Mouse (Mus musculus) spleen, adult 2 months (tissue): ENCODE results near the gene Hacl1. TPM values are rescaled to one million over a fixed set of nuclear protein-coding genes. Genes with fewer than 3 reads are reported as not detected.

Source experiments
- DNase-seq, 2 experiments: peaks; one replicate each; pipeline versions ENCODE4 v3.0.0 to v3.0.0-alpha.2; 2012 to 2021; ENCODE audit warnings: low spot score in 2 of 2, low read depth in 1 of 2
- H3K27ac ChIP-seq: fragments of 200-500 bp; 2 replicates; pipeline ENCODE4 v1.5.1; 2012; ENCODE audit warnings: low read length, inconsistent platforms; ENCODE audit not compliant: insufficient read depth
- H3K27me3 ChIP-seq: fragments of 200-500 bp; 2 replicates; pipeline ENCODE4 v1.6.1; 2012; ENCODE audit warnings: mild to moderate bottlenecking, moderate library complexity, low read length, inconsistent platforms; ENCODE audit not compliant: control insufficient read depth, insufficient read depth
- H3K36me3 ChIP-seq: fragments of 200-500 bp; 2 replicates; pipeline ENCODE4 v1.6.1; 2012; ENCODE audit warnings: mild to moderate bottlenecking, low read length, inconsistent platforms; ENCODE audit not compliant: control insufficient read depth, insufficient read depth
- H3K4me1 ChIP-seq: fragments of 200-500 bp; 2 replicates; pipeline ENCODE4 v1.6.1; 2011; ENCODE audit warnings: inconsistent platforms; ENCODE audit not compliant: control insufficient read depth, insufficient read depth, insufficient read length
- H3K4me3 ChIP-seq: fragments of 200-500 bp; 2 replicates; pipeline ENCODE4 v1.5.1; 2011; ENCODE audit warnings: mild to moderate bottlenecking, inconsistent platforms; ENCODE audit not compliant: insufficient read depth, insufficient read length; ENCODE audit errors: extremely low read depth
- CTCF ChIP-seq: fragments of 200-500 bp; IDR thresholded peaks from 2 replicates; pipeline ENCODE4 v1.5.1; 2011; ENCODE audit warnings: mild to moderate bottlenecking, inconsistent platforms; ENCODE audit not compliant: insufficient read depth, insufficient read length, insufficient replicate concordance; ENCODE audit errors: extremely low read depth
- POLR2A ChIP-seq: fragments of 200-500 bp; IDR thresholded peaks from 2 replicates; pipeline ENCODE4 v1.6.1; 2011; ENCODE audit warnings: low read depth, low read length, inconsistent platforms
- WGBS: fragments of 180-500 bp; shearing (Covaris S2); methylation state at CpG from one replicate; pipeline ENCODE4 v1.1.7; 2018; 5-methylcytosine and 5-hydroxymethylcytosine counted together
- polyA plus RNA-seq: library from polyadenylated mRNA; depleted of rRNA; stranded (reverse); fragments of >200 nt; gene quantifications from 2 replicates; pipeline ENCODE4 v1.2.3, GENCODE M21; 2012; rRNA removed

Gene Hacl1
- polyA plus RNA-seq, 1 experiment: 6.1 TPM

- Histone ChIP-seq H3K36me3 (no peaks in the 10 kb centered on the region), H3K27ac (no peak overlapping the region), H3K27me3 (no peaks in the 10 kb centered on the region), H3K4me3 (no peak overlapping the region), H3K4me1 (no peaks in the 10 kb centered on the region; the same call in 1 of the 2 replicates)
- 56% methylated on average over 9 of the region's 9 CpGs for WGBS
- TF ChIP-seq POLR2A (no peak), CTCF (no peak)
- DNase-seq: no peak
Observed at GRCm38 (mm10) chr14:31556526-31557260, 84.4 kb downstream of the Hacl1 start.

GRCm38 (mm10) chr14:31555963-31556434, 85.1 kb downstream of the Hacl1 start:
- no peak for TF ChIP-seq POLR2A
- no peak for TF ChIP-seq CTCF
- Histone ChIP-seq H3K27ac (no peak overlapping the region), H3K4me1 (no peaks in the 10 kb centered on the region; the same call in 1 of the 2 replicates), H3K27me3 (no peaks in the 10 kb centered on the region), H3K36me3 (no peaks in the 10 kb centered on the region), H3K4me3 (no peak overlapping the region)
- WGBS: 25% methylated on average over 14 of the region's 14 CpGs
- DNase-seq: no peak

- H3K27me3 ChIP-seq: no peaks in the 10 kb centered on the region
Observed at GRCm38 (mm10) chr14:31555021-31555420, 86.1 kb downstream of the Hacl1 start.

More at GRCm38 (mm10) chr14:31555021-31555420, 86.1 kb downstream of the Hacl1 start:
- DNase-seq: no peak
- no peak overlapping the region for H3K27ac ChIP-seq
- 83% methylated on average over 7 of the region's 7 CpGs for WGBS
- TF ChIP-seq CTCF (no peak), POLR2A (no peak)
- H3K36me3 ChIP-seq: no peaks in the 10 kb centered on the region
- H3K4me3 ChIP-seq: no peak overlapping the region
- no peaks in the 10 kb centered on the region; the same call in 1 of the 2 replicates for H3K4me1 ChIP-seq

Other genes with a start within 250 kb of the Hacl1 start
- 36.0 and 43.0 TPM in 2 replicates for gene Sh3bp5, start 205.2 kb downstream of the Hacl1 start, polyA plus RNA-seq
- 28.8 and 30.8 TPM in 2 replicates for gene Eaf1, start 146.9 kb downstream of the Hacl1 start, polyA plus RNA-seq
- gene Mettl6, start 146.2 kb downstream of the Hacl1 start, polyA plus RNA-seq: 5.8 and 7.1 TPM in 2 replicates
- gene Colq, start 49.9 kb downstream of the Hacl1 start, polyA plus RNA-seq: 13.7 and 13.9 TPM in 2 replicates
- 0.32 TPM in 1 of 2 replicates, not detected in the other for gene Gm49387, start 408 bp downstream of the Hacl1 start, polyA plus RNA-seq
- 16.8 and 19.0 TPM in 2 replicates for gene Btd, start 258 bp downstream of the Hacl1 start, polyA plus RNA-seq
- 1.8 and 2.7 TPM in 2 replicates for gene Ankrd28, start 189.4 kb upstream of the Hacl1 start, polyA plus RNA-seq